Mouse (Mus musculus): ENCODE data around the gene H2-Q7.
"Not testable (repeated sequence)": the region's sequence is repeated elsewhere in the genome, so short reads cannot be mapped to it uniquely, and the experiment has no call there.

The H2-Q7 gene

DNA sequence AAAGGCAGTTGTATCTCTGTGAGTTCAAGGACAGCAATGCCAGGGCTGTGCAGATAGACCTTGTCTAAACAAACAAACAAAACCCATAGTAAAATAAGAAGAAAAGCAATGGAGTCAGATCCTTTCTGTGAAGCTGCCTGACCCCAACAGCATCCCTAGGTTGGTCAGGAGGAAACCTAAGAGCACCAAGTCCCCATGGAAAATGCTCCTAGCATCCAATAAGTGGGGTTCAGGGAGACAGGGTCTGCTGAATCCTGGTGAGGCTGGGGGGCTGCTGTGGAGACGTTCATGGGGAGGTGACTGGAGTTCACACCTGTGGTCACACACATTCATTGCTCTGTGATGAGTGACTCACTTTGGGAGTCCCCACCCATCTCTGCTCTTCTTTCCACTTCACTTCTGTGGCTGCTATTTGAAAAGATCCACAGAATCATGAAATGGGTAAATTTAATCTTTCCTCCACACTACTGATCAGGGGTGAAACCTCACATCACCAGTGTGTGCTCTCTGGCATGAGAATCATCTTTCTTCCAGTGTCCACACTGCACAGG, 1.5 kb upstream of the H2-Q7 start:
- not testable (repeated sequence) for DNase-seq

DNA sequence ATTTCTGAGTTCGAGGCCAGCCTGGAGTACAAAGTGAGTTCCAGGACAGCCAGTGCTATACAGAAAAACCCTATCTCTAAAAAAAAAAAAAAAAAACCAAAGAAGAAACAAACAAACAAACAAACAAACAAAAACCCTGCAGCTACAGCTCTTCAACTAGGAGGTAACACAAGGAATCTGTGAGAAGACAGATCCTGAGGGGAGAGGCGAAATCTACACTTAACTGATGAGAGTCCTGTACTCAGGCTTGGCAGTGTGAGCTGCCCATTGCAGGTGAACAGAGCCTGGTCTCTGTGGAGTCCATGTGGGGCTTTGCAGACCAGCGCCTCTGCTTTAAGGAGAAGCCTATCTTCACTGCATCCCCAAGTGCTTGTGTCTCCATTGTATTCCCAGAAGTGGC, 560 bp upstream of the H2-Q7 start:
- DNase-seq, result not testable (repeated sequence)

DNA sequence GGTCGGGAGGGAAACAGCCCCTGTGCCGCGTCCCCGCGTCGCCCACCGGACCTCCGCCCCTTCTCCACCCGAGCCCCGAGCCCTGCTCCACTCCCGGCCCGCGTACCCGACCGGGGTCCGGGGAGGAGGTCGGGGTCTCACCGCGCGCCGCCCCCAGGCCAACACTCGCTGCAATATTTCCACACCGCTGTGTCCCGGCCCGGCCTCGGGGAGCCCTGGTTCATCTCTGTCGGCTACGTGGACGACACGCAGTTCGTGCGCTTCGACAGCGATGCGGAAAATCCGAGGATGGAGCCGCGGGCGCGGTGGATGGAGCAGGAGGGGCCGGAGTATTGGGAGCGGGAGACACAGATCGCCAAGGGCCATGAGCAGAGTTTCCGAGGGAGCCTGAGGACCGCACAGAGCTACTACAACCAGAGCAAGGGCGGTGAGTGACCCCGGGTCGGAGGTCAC, 366 bp downstream of the H2-Q7 start:
- not testable (repeated sequence) for DNase-seq

DNA sequence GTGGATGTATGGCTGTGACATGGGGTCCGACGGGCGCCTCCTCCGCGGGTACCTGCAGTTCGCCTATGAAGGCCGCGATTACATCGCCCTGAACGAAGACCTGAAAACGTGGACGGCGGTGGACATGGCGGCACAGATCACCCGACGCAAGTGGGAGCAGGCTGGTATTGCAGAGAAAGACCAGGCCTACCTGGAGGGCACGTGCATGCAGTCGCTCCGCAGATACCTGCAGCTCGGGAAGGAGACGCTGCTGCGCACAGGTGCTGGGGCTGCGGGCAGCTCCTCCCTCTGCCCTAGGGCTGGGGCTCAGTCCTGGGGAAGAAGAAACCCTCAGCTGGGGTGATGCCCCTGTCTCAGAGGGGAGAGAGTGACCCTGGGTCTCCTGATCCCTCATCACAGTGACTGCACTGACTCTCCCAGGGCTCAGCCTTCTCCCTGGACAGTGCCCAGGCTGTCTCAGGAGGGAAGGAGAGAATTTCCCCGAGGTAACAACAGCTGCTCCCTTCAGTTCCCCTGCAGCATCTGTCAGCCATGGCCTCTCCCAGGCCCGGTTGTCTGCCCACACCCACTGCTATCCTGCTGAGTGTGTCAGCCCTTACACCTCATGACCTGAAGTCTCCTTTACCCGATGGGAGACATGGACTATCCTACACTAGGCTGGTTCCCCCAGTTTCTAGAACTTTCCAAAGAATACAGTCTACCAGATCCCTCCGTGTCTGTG, 1.1 kb downstream of the H2-Q7 start:
- not testable (repeated sequence) for DNase-seq

DNA sequence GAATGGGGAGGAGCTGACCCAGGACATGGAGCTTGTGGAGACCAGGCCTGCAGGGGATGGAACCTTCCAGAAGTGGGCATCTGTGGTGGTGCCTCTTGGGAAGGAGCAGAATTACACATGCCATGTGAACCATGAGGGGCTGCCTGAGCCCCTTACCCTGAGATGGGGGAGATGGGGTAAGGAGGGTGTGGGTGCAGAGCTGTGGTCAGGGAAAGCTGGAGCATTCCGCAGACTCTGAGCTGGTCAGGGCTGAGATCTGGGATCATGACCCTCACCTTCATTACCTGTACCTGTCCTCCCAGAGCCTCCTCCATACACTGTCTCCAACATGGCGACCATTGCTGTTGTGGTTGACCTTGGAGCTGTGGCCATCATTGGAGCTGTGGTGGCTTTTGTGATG, 3.4 kb downstream of the H2-Q7 start:
- DNase-seq, result not testable (repeated sequence)

DNA sequence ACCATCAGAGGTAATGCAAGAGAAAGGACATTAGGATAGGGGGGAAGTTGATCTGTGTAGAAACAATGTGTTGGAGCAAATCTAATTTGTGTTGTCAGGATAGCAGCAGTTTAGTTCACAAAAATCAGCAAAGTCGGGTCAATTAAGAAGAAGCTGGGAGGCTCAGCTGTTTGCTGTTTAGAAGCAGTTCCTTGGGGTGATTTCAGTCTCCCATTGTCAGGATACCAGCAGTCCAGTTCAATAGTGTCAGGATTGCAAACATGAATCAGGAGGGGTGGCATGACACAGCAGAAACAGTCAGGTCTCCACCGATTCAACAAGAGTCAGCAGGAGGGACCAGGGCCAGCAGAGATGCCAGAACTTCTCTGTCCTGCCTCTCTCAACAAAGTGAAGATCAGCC, 5.6 kb downstream of the H2-Q7 start:
- not testable (repeated sequence) for DNase-seq

DNA sequence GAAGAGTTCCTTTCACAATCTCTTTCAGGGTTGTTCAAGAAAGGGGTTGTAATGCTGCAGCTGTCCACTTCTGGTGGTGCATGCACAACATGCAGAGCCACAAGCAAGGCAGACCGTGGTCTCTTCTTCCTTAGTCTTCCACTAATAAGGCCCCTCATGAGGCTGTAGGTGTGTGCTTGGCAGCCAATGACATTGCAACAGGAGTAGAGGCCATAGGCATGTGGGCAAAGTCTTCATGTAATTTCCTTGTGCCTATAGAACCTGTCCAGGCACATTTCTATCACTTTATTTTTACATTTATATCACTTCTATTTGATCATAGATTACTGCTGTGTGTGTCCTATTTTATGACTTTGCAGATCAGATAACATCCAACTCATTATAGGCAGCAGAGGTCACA, 19.3 kb downstream of the H2-Q7 start:
- not testable (repeated sequence) for DNase-seq

DNA sequence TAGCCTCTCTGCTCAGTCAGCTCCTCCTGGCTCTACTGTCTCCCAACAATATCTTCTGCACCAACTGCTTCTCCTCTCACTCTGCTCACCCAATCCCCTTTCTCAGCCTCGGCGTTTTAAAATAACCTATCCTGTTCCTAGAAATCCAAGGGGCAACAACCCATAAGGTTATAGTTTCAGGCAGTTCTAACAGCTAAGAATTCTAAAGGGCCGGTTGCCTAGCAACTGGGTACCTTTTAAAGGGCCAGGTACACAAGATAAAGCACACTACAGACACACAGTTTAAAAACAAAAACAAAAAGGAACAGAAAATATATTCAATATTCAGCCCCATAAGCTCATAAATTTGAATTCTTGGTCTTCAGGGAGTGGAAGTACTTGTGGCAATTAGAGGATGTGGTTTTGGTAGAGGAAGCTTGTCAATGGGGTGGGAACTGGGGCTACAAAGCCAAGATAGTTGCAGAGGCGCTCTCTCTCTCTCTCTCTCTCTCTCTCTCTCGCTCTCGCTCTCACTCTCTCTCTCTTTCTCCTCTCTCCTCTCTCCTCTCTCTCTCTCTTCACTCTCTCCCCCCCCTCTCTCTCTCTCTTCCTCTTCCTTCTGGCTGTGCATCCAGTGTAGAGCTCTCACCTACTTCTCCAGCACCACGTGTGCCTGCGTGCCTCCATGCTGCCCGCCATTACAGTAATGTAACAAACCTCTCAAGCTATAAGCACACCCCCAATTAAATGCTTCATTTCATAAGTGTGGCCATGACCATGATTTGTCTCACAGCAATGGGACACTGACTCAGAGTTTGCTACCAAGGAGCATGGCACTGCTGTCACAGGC, 21.8 kb downstream of the H2-Q7 start:
- not testable (repeated sequence) for DNase-seq

DNA sequence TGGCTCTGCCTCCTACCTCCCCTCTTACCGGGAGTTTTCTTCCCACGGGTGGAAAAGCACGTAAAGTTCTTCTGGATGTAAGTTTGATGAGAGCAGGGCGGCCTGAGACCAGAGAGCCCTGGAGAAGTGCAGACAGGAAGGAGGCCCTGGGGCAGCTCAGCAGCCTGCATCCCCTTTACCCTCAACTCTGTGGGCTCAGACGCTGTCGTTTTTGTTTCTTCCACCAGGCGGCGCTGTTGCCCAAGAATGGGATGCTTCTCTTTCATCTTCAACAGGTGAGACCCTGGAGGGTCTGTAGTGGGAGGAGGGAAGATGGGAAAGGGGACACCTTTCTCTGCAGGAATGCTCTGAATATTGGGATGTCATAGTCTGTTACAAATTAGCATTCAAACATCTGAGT, 26.7 kb downstream of the H2-Q7 start:
- not testable (repeated sequence) for DNase-seq

DNA sequence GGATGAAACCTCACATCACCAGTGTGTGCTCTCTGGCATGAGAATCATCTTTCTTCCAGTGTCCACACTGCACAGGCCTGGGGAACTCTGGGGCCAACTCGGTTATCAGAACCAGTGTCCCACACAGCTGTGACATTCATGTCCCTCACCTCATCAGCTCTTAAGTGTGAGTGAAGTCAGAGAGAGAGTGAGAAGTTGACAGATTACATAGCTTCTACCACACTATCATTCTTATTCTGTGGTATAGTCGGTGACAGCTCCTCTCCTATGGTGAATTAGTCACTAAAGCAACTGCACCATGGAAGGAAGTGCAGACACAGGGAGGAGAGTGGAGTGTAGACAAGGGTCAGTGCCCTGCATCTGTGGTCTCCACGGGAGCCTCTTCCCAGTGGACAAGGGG, 30.0 kb downstream of the H2-Q7 start:
- DNase-seq, result not testable (repeated sequence)

DNA sequence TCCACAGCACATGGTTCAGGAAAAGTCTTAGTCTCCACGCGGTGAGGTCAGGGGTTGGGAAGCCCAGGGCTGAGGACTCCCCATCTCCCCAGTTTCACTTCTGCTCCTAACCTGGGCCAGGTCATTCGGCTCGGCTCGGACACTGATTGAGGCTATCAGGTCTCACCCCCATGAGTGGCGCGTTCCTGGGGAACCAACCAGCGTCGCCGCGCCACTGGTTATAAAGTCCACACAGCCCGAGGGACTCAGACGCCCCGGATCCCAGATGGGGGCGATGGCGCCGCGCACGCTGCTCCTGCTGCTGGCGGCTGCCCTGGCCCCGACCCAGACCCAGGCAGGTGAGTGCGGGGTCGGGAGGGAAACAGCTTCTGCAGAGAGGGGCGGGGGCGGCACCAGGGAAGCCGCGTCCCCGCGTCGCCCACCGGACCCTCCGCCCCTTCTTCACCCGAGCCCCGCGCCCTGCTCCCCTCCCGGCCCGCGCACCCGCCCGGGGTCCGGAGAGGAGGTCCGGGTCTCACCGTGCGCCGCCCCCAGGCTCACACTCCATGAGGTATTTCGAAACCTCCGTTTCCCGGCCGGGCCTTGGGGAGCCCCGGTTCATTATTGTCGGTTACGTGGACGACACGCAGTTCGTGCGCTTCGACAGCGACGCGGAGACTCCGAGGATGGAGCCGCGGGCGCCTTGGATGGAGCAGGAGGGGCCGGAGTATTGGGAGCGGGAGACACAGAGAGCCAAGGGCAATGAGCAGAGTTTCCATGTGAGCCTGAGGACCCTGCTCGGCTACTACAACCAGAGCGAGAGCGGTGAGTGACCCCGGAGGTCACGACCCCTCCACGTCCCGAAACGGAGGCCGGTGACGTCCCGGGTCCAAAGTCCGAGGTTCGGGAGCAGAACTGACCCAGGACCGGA, 31.1 kb downstream of the H2-Q7 start, which contains the start of gene H2-Q10:
Gene H2-Q10, plus strand, starts transcription at position 248 of the 910 bp plus-strand sequence.
- DNase-seq, result no peak

DNA sequence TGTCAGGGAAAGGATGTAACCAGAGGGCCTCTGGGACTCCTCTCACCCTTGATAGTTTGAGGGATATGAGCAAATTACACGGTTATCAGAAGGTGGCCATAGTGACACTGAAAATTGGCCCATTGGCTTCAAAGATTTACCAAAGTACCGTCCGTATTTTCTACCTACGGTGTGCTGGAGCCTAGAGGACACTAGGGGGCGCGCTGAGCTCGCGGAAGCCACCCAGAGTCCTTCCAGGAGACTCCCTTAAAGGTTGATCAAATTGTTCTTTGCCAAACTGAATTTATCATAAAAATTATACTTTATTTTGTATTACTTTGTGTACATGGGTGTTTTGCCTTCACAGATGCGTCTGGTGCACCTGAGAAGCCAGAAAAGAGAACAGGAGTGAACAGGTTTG, 45.1 kb downstream of the H2-Q7 start:
- DNase-seq, result peak; percentile 9

DNA sequence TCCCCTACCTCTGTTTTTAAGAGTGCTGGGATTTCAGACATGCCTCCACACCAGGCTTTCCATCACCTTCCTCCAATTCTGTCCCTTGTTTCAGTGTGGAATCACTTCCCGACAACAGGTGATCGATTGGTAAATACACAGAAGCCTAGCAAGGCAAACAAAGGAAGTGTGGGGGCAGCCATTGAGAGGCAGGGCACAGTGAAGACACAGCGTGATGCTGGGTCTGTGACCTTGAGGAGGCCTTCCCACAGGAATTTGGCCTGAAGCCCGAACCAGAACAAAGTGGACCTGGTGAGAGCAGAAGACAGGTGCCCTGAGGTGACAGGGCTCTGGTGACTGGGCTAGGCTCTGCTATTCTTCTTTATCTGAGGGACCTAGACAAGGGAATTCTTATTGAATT, 46.7 kb downstream of the H2-Q7 start:
- no peak for DNase-seq

DNA sequence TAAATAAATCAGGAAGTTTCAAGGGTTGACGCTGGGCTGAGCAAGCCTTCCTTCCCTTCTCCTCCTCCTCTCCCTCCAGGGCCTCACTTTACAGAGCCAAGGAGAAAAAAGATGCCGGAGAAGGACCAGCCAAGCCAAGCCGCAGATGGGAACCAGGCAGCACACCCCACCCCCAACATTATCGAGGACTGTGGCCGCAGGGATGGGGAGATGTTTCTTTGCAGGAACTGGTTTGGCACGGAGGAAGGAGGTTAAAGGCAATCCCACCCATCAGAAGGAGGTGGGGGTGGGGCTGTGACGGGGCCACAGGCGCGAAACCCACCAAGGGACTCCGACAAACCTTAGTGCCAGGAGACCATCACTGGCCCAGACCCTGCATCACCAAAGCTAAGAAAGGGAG, 47.8 kb downstream of the H2-Q7 start:
- DNase-seq, result no peak

DNA sequence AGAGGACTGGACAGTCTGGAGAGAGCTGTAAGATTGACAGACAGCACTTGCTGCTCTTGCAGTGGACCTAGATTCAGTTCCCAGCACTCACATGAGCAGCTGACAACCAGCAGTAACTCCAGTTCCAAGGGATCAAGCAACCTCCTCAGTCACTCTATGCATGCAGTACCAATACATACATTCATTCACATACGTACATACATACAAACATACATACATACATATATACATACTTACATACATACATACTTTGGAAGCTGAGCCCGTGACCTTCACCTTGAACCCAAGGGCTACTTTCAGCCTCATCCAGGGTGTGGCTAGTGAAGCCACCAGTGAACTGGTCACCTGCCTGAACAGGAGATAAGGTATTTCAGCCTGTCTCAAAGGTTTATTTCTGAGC, 49.1 kb downstream of the H2-Q7 start:
- DNase-seq, result no peak

DNA sequence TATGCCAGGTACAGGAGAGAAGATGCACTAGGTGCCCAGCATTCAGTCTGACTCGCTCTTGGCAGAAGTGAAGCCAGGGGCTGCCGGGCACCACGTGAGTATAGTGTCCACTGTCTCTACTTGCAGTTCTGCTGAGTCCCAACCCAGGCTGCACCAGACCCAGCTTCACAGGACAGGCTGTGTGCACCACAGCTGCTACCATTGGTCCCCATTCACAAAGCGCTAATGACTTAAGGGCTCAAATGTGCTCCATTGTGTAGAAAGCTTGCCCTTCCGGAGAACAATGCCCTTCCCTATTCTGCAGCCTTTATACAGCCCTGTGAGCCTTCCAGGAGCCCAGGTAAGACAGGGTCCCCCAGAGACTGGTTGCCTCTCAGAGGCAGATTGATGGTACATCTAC, 51.4 kb downstream of the H2-Q7 start:
- DNase-seq, result no peak
